Mouse (Mus musculus): ENCODE data around the gene Olfr120.
"Not testable (repeated sequence)": the region's sequence is repeated elsewhere in the genome, so short reads cannot be mapped to it uniquely, and the experiment has no call there.

The Olfr120 gene

GRCm38 (mm10) chr17:37721508-37721907, at the start of gene Olfr120:
Gene Olfr120 (plus strand): TSS chr17:37721808.
- DNase-seq (ENCODE audit: low spot score) = no peak

- DNase-seq (ENCODE audit: low spot score) = not testable (repeated sequence)
These were observed 25.3 kb upstream of the Olfr120 start, which contains the start of gene Olfr119 for GRCm38 (mm10) chr17:37696264-37696663. Gene Olfr119 (plus strand): TSS chr17:37696564.

GRCm38 (mm10) chr17:37738070-37738469, 16.5 kb downstream of the Olfr120 start:
- DNase-seq (ENCODE audit: low spot score) = no peak

DNA sequence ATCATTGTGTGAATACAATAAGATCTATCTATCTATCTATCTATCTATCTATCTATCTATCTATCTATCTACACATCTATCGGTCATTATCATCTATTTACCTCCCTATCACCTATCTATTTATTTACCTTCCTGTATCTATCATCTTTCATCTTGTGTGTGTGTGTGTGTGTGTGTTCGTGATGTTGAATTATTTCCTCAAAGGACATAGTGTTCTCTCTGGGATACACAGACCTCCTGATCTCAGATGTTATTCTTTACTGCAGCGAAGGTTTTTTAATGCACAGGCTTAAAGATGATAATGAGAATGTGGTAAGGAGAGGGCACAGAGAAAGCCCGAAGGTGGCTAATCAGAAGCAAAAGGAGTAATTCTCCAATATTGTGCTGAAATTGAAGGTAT, 46.7 kb downstream of the Olfr120 start, which contains the start of gene Olfr122:
Olfr122 (plus strand) TSS at position 301 of the 400 bp plus-strand sequence.
- no peak for DNase-seq (ENCODE audit: low spot score)

Data from layer of hippocampus, adult 11-12 months (tissue).